In the genomic region with DNA sequence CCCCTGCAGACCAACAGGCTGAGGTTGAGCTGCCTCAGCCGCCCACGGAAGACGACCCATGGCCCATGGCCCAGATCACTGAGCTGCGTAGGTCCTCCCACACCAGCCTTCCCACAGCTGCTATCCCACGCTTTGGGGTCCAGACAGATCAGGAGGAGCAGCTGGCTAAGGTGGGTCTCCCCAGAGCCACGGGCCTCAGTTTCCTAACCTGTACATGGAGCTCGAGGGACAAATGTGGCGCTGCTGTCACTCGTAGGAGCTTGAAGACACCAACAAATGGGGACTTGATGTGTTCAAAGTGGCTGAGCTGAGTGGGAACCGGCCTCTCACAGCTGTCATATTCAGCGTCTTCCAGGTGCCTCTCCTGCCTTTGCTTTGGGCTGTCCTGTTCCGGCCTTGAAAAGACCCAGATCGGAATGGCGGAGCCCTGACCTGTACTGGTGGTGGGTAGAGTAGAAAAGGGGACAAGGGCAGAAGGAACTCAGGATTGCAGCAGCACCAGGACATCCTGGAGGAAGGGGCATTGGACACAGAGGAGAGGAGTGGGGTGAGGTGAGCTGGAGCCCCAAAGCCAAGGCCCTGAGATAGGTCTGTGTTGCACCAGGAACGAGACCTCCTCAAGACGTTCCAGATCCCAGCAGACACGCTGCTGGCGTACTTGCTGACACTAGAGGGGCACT, we compare ENCODE assay signal across 36 mouse cellular contexts. TPM values are rescaled to one million over a fixed set of nuclear protein-coding genes. Genes with fewer than 3 reads are reported as not detected.
DNase-seq lines count a peak whose midpoint lies in the region; ATAC-seq lines count a peak whose summit lies in the region.
"Had no signal": no experiment of that assay in that cellular context is flagged by ENCODE, and none has a peak within 500 bp of the region (broad histone marks: within the 10 kb centered on the region; RNA-seq: fewer than 3 reads in every experiment).

No protein-coding gene starts in this region.

- 87% methylated on average over 18 of the region's 18 CpGs for WGBS in forebrain, embryonic 13.5 days
- 86% methylated on average over 18 of the region's 18 CpGs for WGBS in forebrain, embryonic 16.5 days

- no peaks in the 10 kb centered on the region for H3K9me3 ChIP-seq in forebrain, embryonic 13.5 days (replicated peaks)
- H3K9me3 ChIP-seq in forebrain, embryonic 16.5 days (ENCODE audit: control insufficient read depth, low read length) = no peaks in the 10 kb centered on the region; the same call in 1 of the 2 replicates
- H3K9me3 ChIP-seq: embryonic facial prominence, embryonic 13.5 days; forebrain, embryonic 10.5 days; hindbrain, embryonic 12.5 days; intestine, embryonic 15.5 days; liver, embryonic 15.5 days; megakaryocyte, embryonic 14.5 days; midbrain, embryonic 12.5 days; neural tube, embryonic 12.5 days had no signal

- no peak overlapping the region for H3K4me3 ChIP-seq in forebrain, embryonic 13.5 days
- H3K4me3 ChIP-seq in forebrain, embryonic 16.5 days (replicated peaks; ENCODE audit: low read length) = no peak overlapping the region
- H3K4me3 ChIP-seq: embryonic facial prominence, embryonic 13.5 days; forebrain, embryonic 10.5 days; hindbrain, embryonic 12.5 days; intestine, embryonic 15.5 days; liver, embryonic 15.5 days; midbrain, embryonic 12.5 days; neural tube, embryonic 12.5 days had no signal

- ATAC-seq in forebrain, embryonic 13.5 days = no peak
- no peak for ATAC-seq in forebrain, embryonic 16.5 days
- ATAC-seq: hindbrain, postnatal 0 days; intestine, embryonic 15.5 days had no signal

- H3K27ac ChIP-seq in forebrain, embryonic 13.5 days = no peak overlapping the region
- no peak overlapping the region for H3K27ac ChIP-seq in forebrain, embryonic 16.5 days (ENCODE audit: low read length)
- H3K27ac ChIP-seq: embryonic facial prominence, embryonic 13.5 days; forebrain, embryonic 10.5 days; gastrocnemius, adult 2 months; hindbrain, embryonic 12.5 days; hindbrain, postnatal 0 days; intestine, embryonic 15.5 days; liver, embryonic 15.5 days; midbrain, embryonic 12.5 days; neural tube, embryonic 12.5 days had no signal

- DNase-seq in layer of hippocampus, adult 9-11 months = peak; percentile 8
- no peak for DNase-seq in layer of hippocampus, adult 8-10 months (ENCODE audit: low spot score in 2 of 2)
- peak; percentile 3 for DNase-seq in right cerebral cortex, postnatal 14 days
- no peak for DNase-seq in right cerebral cortex, postnatal 4 days
- DNase-seq in frontal cortex, postnatal 14 days (ENCODE audit: low spot score in 2 of 2) = no peak
- DNase-seq: adrenal gland, postnatal 36 days; cerebellum, adult 18-20 months; cerebellum, postnatal 10 days; gastrocnemius, adult 2 months; kidney, adult 9 months; kidney, postnatal 10 days; right cerebral cortex, adult 18-20 months; thymus, postnatal 14 days had no signal

- no peaks in the 10 kb centered on the region for H3K36me3 ChIP-seq in forebrain, embryonic 13.5 days (ENCODE audit: poor library complexity, severe bottlenecking)
- H3K36me3 ChIP-seq in forebrain, embryonic 16.5 days (ENCODE audit: control insufficient read depth, insufficient read depth) = no peaks in the 10 kb centered on the region
- H3K36me3 ChIP-seq: embryonic facial prominence, embryonic 13.5 days; forebrain, embryonic 10.5 days; hindbrain, embryonic 12.5 days; intestine, embryonic 15.5 days; liver, embryonic 15.5 days; midbrain, embryonic 12.5 days; neural tube, embryonic 12.5 days had no signal

- H3K9ac ChIP-seq in forebrain, embryonic 13.5 days = 0 out of 2 replicates have a peak overlapping the region, but pooled peaks have one; percentile 21
- no peak overlapping the region for H3K9ac ChIP-seq in forebrain, embryonic 16.5 days (replicated peaks; ENCODE audit: low read depth, low read length)
- H3K9ac ChIP-seq: embryonic facial prominence, embryonic 13.5 days; hindbrain, embryonic 12.5 days; intestine, embryonic 15.5 days; liver, embryonic 15.5 days; midbrain, embryonic 12.5 days; neural tube, embryonic 12.5 days had no signal

- H3K27me3 ChIP-seq in forebrain, embryonic 13.5 days = peaks cover 67% of the 10 kb centered on the region
- peaks cover 37% of the 10 kb centered on the region for H3K27me3 ChIP-seq in forebrain, embryonic 16.5 days (replicated peaks; ENCODE audit: control insufficient read depth, insufficient read depth, low read length)

- H3K4me1 ChIP-seq in forebrain, embryonic 13.5 days = peaks cover 16% of the 10 kb centered on the region
- peaks cover 15% of the 10 kb centered on the region for H3K4me1 ChIP-seq in forebrain, embryonic 16.5 days (replicated peaks; ENCODE audit: control insufficient read depth, insufficient read depth, low read length)

- no peak overlapping the region for H3K4me2 ChIP-seq in forebrain, embryonic 13.5 days
- no peak overlapping the region for H3K4me2 ChIP-seq in forebrain, embryonic 16.5 days (ENCODE audit: low read length)
- H3K4me2 ChIP-seq: embryonic facial prominence, embryonic 13.5 days; hindbrain, embryonic 12.5 days; intestine, embryonic 15.5 days; liver, embryonic 15.5 days; midbrain, embryonic 12.5 days; neural tube, embryonic 12.5 days had no signal

RNA-seq across cellular contexts. Expression of gene Rab3a, which starts 7.1 kb away (rescaled TPM):
- polyA plus RNA-seq in forebrain, embryonic 13.5 days (2015; fragmentation: Nextera tagmentation; extraction: Ambion mirVana) = 180 and 188 TPM in 2 replicates
- polyA plus RNA-seq in forebrain, embryonic 16.5 days (2015; fragmentation: Nextera tagmentation; extraction: Ambion mirVana) = 350 and 395 TPM in 2 replicates
- total RNA-seq in layer of hippocampus, adult 8-10 months (2022) = 100 to 1,000 TPM; 732 to 771 (median 756) TPM

RNA-seq across cellular contexts. Expression of gene Mpv17l2, which starts 13.4 kb away (rescaled TPM):
- polyA plus RNA-seq in forebrain, embryonic 13.5 days (2015; fragmentation: Nextera tagmentation; extraction: Ambion mirVana) = 44.8 and 48.0 TPM in 2 replicates
- polyA plus RNA-seq in forebrain, embryonic 16.5 days (2015; fragmentation: Nextera tagmentation; extraction: Ambion mirVana) = 49.3 and 49.8 TPM in 2 replicates
- 10 to 100 TPM; 30.3 to 38.5 (median 31.7) TPM for total RNA-seq in layer of hippocampus, adult 8-10 months (2022)

RNA-seq across cellular contexts. Expression of gene Pde4c, which starts 23.8 kb away (rescaled TPM):
- polyA plus RNA-seq in forebrain, embryonic 13.5 days (2015; fragmentation: Nextera tagmentation; extraction: Ambion mirVana) = 0.10 TPM in 1 of 2 replicates, not detected in the other
- polyA plus RNA-seq in forebrain, embryonic 16.5 days (2015; fragmentation: Nextera tagmentation; extraction: Ambion mirVana) = 0.12 and 0.54 TPM in 2 replicates
- 1 to 10 TPM; 1.1 to 2.9 (median 1.5) TPM for total RNA-seq in layer of hippocampus, adult 8-10 months (2022)

RNA-seq across cellular contexts. Expression of gene Gm3336, which starts 29.0 kb away (rescaled TPM):
- polyA plus RNA-seq in forebrain, embryonic 13.5 days (2015; fragmentation: Nextera tagmentation; extraction: Ambion mirVana) = not detected in 2 replicates
- polyA plus RNA-seq in forebrain, embryonic 16.5 days (2015; fragmentation: Nextera tagmentation; extraction: Ambion mirVana) = not detected in 2 replicates
- not detected for total RNA-seq in layer of hippocampus, adult 8-10 months (2022)
- total RNA-seq: adrenal gland, postnatal 36 days; common myeloid progenitor, adult 5-6 weeks; gastrocnemius, adult 2 months; gastrocnemius, postnatal 4 days; heart, adult 8-10 months; heart, postnatal 36 days; hindbrain, postnatal 0 days; layer of hippocampus, postnatal 10 days; left cerebral cortex, adult 18-20 months; left cerebral cortex, postnatal 14 days; monocyte, adult 5-6 weeks had no signal
- polyA plus RNA-seq: brain, embryonic 14.5 days; embryonic facial prominence, embryonic 13.5 days; forebrain, embryonic 10.5 days; heart, embryonic 14.5 days; hindbrain, embryonic 12.5 days; hindbrain, postnatal 0 days; limb, embryonic 11.5 days; lung, embryonic 16.5 days; midbrain, embryonic 12.5 days; neural tube, embryonic 12.5 days had no signal

RNA-seq across cellular contexts. Expression of gene Pik3r2, which starts 29.2 kb away (rescaled TPM):
- polyA plus RNA-seq in forebrain, embryonic 13.5 days (2015; fragmentation: Nextera tagmentation; extraction: Ambion mirVana) = 84.3 and 84.6 TPM in 2 replicates
- 145 and 149 TPM in 2 replicates for polyA plus RNA-seq in forebrain, embryonic 16.5 days (2015; fragmentation: Nextera tagmentation; extraction: Ambion mirVana)
- total RNA-seq in layer of hippocampus, adult 8-10 months (2022) = 100 to 1,000 TPM; 145 to 157 (median 153) TPM

Comparison
In these comparisons a context has a peak if more than half of its experiments do, and no peak if none do; other contexts are left out.
1. DNase-seq: peak in layer of hippocampus, adult 9-11 months (single experiment) and right cerebral cortex, postnatal 14 days (single experiment); none in layer of hippocampus, adult 8-10 months (0 of 2), right cerebral cortex, postnatal 4 days (single experiment) and frontal cortex, postnatal 14 days (0 of 2).